Mouse (Mus musculus): ENCODE measurements around the gene Asphd2.
A peak's percentile ranks its signal among the peaks of the same experiment; 100 is the strongest.
"Not testable (repeated sequence)": the region's sequence is repeated elsewhere in the genome, so short reads cannot be mapped to it uniquely, and the experiment has no call there.

Gene Asphd2

DNA sequence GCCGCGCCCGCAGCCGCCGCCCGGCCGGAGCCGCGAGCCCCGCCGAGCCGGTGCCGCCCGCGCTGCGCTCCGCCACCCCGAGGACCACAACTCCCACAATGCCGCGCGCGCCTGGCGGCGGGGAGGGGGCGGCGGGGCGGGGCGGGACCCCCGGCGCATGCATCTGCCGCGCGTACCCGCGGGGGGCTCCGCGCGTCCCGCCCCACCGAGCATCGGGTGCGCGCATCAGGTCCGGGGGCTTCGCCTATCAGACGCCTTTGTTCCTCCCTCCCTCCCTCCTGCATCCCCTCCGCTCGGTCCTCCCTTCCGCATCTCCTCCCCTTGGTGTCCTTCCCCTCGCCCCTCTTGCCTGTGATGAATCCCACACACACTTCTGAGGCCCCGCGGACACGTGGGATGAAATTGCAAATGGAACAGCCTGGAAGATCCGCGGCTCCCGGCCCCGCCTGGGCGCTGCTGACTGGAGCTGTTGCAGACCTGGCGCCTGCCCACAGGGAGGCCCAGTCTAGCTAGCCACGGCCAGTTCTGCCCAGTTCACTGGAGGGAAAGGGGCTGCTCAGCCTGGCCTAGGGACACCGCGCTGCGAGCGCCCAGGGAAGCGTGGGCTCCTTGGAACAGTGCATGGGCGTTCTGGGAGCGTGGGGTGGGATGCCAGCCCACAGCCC, at the start of gene Asphd2:
Asphd2 (minus strand) TSS at position 88 of the 665 bp plus-strand sequence.
- peak; percentile 52 for DNase-seq (ENCODE audit: low read depth, low spot score)

DNA sequence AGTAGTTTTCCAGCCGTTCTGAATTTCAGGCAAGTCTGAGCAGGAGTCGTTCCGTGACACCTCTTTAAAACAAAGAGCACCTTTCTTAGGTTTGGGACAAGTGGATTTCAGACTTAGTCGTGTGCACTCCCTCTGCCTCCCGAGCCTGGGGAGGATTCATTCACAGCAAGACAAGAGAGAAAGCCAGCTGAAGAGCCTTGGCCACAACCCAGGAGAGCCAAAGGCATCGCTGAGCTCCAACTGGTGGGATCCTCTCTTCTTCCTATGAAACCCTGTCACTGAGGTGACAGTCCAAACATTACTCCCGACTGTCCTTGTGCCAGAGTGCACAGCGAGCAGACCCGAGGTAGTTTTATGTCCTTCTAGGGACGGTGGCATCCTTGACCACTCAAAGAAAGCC, 43.9 kb upstream of the Asphd2 start:
- no peak for DNase-seq (ENCODE audit: low read depth, low spot score)

DNA sequence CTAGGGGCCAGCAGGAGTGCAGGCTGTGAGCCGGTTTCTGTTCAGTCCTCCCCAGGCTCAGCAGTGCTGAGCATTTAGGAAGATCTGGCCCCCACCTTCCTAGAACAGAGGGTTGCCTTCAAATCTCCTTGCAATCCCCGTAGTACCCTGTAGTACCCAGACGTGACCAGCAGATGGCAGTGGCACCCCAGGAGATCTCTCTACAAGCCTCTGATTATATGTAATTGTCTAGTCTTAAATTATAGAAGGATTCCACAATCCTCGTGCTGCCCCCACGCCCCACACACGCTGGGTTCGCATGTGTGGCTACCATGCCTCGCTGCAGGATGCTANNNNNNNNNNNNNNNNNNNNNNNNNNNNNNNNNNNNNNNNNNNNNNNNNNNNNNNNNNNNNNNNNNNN, 38.3 kb upstream of the Asphd2 start:
- peak; percentile 61 for DNase-seq (ENCODE audit: low read depth, low spot score)

DNA sequence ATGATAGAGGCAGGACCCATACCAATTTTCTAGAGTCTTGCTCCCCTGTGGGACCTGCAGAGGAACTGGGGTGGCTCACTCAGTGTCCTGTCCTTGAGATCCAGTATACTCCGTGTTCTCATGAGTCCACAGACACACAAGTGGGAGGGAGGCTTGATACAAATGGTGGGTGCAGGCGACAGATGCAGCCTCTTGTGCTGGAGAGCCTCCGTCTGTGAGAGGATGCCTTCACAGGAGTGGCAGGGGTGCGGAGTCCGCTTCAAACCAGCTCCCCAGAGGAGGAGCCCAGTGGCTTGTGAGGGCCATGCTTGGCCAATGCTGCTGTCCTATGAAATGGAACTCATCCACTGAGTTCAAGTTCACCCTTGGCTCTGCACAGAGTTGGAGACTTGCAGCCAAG, 37.4 kb upstream of the Asphd2 start:
- DNase-seq (ENCODE audit: low read depth, low spot score): no peak

DNA sequence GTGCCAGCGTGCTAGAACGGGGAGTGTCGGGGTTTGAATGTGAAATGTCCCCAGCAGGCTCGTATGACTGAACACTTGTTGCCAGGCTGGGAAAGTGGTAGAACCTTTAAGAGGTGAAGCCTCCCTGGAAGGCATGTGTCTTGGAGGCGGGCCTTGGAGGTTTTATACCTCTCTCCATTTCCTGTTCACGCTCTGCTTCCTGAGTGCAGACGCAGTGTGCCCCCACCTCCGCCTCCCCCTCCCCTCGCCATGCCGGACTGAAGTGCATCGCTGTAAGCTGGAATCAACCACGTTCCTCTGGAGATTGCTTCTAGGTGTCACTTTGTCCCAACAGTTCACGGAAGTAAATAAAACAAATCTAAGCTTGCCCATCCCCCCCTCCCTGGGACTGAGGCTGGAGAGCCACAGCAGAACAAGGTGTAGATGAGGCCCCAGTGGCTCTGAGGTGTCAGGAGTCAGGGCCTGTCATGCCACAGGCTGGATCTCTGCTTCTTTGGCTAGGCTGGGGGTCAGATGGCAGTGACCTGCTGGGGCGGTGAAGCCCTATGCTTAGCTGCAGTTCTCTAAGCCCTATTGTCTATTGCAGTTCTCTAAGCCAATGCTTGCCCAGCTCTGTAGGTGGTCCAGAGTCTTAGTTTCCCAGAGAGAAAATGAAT, 36.6 kb upstream of the Asphd2 start:
- no peak for DNase-seq (ENCODE audit: low read depth, low spot score)

DNA sequence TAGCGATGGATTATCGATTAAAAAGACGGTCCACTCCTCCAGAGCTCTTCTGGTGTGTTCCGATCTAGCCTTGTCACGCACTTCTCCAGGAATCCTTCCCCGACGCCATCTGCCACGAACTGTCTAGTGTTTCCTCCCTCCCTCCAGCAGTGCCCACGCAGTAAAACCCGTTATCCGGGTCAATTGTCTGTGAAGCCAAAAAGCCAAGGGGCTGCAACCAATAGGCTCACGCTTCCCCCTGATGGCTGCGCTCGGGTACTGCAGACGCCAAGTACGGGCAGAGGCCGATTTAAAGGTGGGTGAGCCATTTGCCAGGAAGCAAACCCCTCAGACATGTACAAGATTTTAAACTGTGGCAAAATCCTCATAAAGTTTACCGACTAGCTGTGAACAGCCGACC, 34.3 kb upstream of the Asphd2 start:
- DNase-seq (ENCODE audit: low read depth, low spot score): peak; percentile 61

DNA sequence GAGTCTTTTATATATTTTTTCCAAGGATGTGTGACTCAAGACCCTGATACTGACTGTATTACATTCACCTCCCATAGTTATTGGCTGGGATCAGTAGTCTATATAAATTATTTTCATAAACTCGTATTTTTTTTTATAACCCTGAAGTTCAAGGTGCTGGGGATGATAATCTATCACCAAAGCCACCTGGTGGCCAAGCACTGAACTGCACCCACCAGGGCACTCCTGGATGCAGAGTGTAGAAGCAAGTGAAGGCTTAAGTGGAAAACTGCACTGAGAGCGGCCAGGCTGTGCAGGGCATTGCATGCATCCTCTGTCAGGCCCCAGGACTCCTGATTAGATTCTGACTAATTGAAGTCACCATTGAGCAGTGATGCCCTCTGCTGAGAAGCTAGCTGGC, 32.6 kb upstream of the Asphd2 start:
- peak; percentile 41 for DNase-seq (ENCODE audit: low read depth, low spot score)

DNA sequence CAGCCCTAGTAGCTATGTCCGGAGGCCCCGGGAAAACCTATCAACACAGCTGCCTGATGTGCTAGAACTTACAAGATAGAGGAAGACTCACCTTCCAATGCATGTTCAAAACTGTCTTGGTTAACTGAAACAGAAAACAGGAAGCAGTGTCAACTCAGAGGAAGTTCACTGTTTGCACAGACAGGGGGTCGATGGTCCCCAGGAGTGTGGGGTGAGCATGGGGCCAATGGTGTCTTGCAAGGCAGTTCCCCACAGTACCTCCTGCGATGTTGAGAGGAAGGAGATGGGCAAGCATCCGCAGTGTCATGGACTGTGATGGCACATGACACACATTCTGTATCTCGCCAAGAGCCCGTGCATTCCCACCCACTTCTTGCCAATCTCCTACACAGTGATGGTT, 32.0 kb upstream of the Asphd2 start:
- DNase-seq (ENCODE audit: low read depth, low spot score): no peak

DNA sequence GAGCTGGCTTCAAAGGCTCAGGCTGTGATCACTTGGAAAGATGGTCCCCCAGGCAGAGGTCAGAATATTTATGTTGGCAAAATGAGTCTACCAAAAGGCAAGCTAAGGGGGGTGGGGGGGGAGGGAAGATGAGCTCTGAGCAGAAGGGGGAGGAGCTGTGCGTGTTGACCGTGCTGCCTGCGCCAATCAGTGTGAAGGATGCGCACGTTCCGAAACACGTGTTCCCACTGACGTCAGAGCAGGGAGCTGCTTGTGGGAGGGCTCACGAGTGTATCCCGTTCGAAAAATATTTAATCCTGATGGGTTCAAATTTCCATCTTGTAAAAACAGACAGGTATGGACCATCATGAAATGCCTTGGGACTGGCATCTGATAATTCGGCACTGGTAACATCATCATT, 24.9 kb upstream of the Asphd2 start:
- DNase-seq (ENCODE audit: low read depth, low spot score): no peak

DNA sequence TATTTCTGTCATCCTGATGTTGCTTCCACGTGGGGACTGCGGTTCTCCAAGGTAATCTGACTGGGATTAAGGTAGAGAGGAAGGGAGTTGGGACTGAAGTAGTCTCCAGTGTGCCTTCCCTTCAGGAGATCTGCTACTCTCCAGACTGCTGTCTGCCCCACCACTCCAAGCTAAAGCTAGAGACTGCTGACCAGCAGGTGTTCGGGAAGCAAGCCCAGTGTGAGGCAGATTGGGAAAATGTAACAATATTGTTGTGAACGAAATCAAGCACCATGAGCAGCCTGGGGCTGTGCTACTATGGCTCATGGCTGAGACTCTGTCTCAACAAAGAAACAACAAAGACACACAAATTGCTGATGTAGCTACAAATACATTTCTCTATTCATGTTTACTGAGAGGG, 23.4 kb upstream of the Asphd2 start:
- DNase-seq (ENCODE audit: low read depth, low spot score): no peak

DNA sequence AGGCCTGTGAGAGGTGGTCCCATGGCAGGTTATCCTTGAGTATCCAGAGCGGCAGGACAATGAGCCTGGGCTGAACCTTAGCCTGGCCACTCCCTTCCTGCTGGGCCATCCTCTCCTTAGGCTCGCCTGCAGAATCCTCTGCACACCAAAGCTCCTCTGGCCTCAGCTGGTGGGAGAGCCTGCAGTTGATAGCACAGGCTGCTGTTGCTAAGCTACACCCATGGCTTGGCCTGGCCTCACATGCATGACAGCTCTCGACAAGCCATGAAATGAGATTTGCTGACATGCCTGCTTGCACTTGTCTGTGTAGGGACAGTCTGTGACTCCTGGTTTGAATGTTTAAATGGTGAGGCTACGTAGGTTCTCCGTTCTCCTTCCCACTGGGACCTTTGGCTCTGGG, 22.0 kb upstream of the Asphd2 start:
- no peak for DNase-seq (ENCODE audit: low read depth, low spot score)

DNA sequence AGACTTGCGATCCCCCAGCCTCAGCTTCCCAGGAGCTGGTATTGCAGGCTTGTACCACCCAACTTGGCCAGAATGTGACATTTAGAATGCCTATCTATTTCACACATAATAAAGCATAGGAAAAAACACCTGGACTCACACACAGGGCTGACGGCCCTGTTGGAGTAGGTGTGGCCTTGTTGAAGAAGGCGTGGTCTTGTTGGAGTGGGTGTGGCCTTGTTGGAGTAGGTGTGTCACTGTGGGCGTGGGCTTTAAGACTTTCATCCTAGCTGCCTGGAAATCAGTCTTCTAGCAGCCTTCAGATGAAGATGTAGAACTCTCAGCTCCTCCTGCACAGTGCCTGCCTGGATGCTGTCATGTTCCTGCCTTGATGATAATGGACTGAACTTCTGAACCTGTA, 18.1 kb upstream of the Asphd2 start:
- not testable (repeated sequence) for DNase-seq (ENCODE audit: low read depth, low spot score)

DNA sequence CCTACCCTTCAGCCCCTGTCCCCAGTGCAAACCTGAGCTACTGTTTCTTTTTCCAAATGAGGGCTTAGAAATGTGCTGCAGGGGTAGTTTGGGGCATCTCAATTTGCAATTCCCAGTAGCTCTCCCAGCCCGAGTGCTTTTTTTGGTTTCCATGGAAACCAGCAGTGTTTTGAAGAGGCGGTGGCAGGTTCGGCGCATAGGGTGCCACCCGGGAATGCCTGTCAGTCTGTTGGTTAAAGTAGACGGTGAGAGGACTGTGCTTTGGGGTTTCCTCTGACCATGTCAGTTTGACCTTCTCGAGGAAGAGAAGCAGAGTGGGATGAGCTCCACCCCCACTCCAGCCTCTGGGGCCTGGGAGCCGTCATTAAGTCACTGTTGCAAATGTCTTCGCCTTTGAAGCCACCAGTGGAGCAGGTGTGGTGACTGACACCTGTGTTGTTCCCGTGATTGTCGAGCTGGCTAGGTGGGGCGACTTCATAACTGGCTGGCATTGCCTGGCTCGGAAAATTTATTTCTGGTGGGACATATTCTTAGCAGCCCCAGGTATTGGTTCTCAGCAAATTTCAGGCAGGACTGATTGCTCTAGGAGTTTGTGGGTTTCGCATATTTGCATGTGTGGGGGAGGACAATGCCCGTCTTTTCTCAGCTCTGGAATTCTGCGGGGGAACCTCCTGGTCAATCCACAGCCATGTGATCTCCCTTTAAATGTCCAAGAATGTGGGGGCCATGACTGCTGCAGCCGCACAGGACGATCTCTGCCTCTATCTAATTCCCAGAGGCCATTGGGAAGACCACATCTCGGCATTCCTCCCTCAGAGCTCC, 17.1 kb upstream of the Asphd2 start:
- no peak for DNase-seq (ENCODE audit: low read depth, low spot score)

DNA sequence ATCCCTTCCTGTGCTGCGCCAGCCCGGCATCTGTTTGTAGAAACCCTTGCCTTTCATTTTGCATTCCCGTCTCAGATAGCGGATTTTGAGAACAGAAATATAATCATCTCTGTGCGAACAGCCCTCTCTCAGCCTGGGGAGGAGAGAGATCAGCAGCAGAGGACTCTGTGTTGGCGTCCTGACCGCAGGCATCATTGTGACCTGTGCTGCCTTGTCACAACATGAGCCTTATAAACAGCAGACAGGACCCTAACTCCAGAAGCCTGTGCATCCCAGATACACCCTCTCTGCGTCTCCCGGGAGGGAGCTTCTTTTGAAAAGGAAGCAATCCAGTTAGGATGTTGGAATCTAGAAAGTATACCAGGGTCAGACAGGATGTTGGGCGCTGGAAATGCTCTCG, 16.4 kb upstream of the Asphd2 start:
- no peak for DNase-seq (ENCODE audit: low read depth, low spot score)

DNA sequence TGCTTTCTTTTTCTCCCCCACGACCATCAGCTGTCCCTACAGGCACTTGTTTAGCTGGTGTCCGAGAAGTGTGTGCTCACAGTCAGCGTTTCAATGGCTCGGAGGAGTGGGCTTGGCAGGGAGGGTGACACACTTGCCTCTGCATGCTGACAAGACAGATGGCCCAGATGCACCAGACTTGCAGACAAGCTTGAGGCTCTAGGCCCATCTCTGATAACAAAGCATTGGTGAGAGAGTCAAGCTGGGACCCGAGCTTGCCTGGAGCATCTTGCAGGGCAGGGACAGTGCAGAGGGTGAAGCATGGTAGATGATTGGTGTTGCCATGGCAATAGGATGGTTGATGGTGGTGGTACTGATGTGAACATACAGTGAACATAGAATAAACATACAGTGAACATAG, 14.6 kb upstream of the Asphd2 start:
- no peak for DNase-seq (ENCODE audit: low read depth, low spot score)

DNA sequence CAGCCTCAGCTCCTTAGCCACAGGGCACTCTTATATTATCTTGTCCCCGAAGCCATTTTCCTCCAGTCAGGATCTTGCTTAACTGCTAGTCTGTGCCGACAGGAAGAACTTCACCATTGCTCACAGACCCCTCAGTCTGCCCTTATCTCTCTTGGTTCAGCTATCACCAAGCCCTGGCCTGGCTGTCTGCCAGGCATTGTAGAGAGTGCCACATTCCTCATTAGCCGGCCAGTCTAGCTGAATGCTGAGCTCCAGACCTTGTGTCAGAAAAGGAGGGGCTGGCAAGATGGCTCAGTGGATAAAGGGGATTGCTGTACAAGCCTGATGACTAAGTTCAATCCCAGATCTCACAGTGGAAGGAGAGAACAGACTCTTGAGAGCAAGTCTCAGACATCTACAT, 11.4 kb upstream of the Asphd2 start:
- DNase-seq (ENCODE audit: low read depth, low spot score): no peak

DNA sequence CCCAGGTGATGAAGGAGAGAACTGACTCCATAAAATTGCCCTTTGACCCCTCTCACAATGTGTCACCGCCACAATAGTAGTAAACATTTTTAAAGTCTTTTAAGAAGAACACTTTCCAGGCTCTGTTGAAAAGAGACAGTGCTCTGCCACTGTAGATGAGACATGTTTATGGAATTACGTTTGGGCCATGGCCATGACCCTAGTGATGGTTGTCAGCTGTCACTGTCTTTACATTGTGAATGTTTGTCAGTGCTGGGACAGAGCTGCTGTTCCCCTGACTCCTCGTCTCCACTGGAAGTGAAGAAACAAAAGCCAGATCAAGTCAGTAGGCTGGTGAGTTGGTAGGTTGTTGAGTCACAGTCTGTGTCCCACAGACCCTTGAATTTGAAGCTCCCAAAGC, 7.8 kb upstream of the Asphd2 start:
- DNase-seq (ENCODE audit: low read depth, low spot score): no peak

DNA sequence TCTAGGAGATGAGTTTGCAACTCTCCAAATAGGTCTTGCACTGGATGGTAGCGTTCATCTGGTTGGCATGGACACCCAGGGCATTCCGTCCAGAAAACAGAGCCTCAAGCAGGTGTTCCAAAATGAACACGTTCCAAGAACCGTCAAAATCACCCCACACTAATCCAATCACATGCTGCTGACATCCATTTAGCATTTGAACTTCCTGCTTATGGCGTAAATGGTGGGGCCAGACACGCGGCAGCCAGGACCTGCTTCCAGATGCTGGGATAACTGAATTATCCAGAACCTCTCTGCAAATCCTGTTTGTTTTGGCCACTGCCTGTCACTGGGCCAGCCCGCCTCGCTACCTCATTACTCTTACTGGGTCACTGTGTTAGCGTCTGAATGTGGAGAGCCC, 4.6 kb upstream of the Asphd2 start:
- no peak for DNase-seq (ENCODE audit: low read depth, low spot score)

DNA sequence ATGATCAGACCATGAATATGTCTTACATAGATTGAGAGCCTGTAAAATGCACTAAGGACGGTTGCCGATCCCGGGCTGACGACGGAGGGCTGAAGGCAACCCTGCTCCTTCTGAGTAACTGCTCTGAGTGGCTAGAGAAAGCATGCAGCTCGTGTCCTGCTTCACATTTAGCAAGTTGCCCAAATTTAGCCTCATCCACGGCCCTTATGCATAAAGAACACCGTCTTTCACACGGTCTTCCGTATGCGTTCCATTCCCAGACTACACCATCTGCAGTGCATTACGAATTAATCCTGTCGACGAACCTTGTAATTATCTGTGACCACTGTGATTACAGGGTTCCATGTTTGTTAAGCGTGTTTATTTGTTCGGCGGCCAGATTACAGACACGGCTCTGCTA, 1.4 kb upstream of the Asphd2 start:
- DNase-seq (ENCODE audit: low read depth, low spot score): no peak

DNA sequence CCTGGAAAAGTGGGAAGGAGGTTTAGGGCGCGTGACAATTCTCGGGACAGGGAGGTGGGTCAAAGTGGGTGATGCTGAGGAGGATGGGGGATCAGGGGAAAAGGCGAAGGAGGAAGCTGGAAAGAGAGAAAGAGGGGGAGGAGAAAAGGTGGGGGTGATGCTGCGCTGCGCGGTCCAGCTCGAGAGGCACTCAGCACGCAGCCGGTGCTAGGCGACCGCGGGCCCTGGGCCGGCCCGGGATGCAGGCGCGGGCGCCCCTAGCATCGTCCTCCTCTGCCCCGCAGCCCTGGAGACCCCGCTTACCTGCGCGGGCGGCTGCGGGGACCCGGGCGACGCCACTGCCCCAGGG, 277 bp downstream of the Asphd2 start:
- DNase-seq (ENCODE audit: low read depth, low spot score): no peak

DNA sequence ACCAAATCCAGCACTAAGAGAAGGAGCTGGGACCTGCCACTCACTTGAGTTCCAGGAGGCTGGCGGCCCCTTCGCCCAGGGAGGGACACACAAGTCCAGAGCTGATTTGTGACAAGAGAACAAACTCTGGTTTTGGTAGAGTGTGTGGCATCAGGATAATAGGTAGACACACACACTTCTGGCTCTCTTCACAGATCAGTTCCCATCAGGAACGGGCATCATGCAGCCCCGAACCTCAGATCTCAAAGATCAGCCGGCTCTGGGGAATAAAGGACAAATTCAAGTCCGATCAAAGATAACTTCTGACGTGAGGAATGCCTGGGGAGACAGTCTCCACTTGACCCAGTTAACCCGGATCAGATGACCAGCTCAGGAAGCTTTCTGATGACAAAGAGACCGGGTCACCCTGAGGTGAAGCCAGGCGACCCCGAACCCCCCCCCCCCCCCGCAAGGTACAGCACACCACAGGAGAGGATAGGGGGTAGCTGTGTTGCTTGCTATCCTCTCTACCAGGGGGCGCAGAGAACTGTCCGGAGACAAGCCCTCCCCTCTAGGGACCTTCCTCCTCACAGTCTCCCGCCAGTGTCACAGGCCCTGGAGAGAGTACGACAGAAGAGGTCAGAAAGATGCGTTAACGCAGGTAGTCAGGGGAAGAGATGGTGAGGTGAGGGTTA, 788 bp downstream of the Asphd2 start:
- DNase-seq (ENCODE audit: low read depth, low spot score): no peak

DNA sequence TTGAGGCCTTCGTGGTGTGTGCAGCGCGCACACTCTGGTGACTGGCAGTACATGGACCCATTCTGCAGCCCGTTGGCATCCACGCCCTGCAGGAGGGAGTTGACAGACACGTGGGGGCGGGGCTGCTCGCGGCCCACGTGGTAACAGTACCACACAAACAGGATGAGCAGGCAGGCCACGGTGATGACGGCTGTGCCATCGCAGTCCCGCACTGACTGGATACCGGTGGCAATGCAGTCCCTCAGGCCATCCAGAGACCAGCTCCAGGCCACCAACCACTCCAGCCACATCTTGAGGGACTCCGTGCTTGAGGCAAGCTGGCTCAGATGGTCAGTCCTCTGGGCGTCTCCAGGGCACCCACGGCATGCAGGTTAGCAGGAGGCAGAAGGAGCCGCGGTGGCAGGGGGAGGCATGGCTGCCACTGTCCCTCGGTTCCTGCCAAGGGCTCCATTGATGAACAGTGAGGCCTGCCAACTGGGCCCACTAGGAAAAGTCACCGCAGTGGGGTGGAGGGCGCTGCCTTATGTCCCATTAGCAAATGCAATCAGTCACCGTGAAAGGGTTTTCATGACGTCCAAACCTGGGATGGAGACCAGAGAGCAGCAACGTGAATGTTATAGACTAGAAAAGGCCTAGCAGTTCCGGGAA, 2.9 kb downstream of the Asphd2 start:
- DNase-seq (ENCODE audit: low read depth, low spot score): no peak
